Mouse (Mus musculus) right cerebral cortex, adult 18-20 months (tissue): ENCODE measurements around the gene Hist1h2ae.

Experiments used
- DNase-seq: peaks from one replicate; pipeline ENCODE4 v3.0.0; 2022; ENCODE audit warnings: mixed read lengths

The Hist1h2ae gene

DNA sequence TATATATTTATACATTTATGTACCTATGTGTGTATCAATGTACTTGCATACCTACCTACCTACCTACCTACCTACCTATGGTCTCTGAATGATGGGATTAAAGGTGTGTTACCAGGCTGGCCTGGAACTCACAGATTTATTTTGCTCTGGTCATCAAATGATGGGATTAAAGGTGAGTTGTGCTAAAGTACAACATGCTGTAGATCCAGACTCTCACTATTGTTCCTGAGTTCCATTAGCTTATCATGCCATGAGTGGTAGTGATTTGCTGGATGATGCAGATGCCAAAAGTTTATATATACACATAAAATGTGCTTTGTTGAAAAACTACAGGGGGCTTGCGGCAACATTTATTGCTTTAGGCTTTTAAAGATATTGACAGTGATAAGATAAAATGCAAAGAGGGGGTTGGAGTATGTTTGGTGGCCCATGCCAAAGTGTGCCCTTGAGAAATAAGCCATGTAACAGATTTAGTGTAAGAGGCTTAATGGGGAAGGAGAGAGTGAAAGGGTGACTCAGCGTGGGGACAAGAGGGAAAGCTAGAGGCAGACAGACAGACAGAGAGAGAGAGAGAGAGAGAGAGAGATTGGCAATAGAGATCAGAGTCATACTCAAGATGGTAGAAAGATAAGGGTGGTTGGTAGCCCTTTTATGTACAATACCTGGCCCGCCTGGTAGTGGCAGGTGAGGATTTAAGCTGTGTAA lies 33.9 kb downstream of the Hist1h2ae start:
- DNase-seq = no peak

DNA sequence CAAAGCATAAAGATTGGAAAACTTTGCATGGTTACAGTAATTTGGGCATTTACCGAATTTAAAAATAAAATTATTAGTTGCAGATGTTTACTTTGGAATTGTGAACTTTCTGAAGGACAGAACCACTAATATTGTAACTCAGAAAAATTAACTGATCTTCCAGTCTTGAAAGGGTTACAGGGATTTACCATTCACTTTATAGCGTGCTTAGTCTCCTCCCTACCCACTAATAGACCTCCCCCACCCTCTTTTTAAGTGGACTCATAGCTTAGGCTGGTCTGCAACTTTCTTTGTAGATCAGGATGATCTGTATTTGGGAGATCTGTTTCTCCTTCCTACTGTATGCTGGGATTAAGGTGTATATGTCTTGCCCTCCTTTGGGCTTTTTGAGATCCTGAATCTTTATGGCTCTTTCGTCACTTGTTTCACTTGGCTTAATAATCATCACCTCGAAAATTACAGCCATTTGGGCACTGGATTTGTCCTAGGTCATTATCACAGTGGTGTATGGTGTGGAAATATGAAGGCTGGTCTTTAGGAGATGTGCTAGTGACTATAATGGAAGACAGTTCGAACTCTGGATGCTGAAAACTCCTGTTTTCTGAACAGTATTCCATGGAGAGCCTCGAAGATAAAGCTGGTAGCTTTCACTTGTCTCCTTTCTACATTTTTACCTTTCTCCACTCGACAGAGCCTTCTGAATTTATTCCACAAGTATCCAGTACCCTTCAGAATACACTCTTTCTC lies 34.8 kb downstream of the Hist1h2ae start:
- no peak for DNase-seq

DNA sequence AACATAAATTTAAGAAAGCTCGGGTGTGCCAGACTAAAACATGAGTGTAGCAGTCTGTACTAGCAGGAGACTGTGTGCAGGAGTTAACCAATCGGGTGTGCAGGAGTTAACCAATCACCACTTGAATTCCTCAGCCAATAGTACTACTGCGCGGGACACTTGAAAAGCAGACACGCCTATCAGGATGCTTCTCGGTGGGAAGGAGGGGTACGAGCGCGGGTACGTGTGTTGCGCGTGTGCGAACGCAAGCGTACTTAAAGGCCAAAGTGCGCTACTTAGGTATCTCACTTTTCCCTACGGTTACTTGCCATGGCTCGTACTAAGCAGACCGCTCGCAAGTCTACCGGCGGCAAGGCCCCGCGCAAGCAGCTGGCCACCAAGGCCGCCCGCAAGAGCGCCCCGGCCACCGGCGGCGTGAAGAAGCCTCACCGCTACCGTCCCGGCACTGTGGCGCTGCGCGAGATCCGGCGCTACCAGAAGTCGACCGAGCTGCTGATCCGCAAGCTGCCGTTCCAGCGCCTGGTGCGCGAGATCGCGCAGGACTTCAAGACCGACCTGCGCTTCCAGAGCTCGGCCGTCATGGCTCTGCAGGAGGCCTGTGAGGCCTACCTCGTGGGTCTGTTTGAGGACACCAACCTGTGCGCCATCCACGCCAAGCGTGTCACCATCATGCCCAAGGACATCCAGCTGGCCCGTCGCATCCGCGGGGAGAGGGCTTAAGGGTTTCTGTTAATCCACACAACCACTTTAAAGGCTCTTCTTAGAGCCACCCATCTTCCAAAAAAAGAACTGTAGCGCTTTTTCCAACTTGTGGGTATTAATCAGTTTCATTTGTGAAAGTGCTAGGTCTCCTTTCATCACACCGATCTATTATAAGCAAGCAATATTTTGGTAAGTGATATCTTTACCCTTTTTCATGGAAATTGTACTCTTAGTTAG lies 35.6 kb downstream of the Hist1h2ae start, which contains the start of gene Hist1h3g:
Gene Hist1h3g, plus strand, starts transcription at position 286 of the 939 bp plus-strand sequence.
- DNase-seq = peak; percentile 93

DNA sequence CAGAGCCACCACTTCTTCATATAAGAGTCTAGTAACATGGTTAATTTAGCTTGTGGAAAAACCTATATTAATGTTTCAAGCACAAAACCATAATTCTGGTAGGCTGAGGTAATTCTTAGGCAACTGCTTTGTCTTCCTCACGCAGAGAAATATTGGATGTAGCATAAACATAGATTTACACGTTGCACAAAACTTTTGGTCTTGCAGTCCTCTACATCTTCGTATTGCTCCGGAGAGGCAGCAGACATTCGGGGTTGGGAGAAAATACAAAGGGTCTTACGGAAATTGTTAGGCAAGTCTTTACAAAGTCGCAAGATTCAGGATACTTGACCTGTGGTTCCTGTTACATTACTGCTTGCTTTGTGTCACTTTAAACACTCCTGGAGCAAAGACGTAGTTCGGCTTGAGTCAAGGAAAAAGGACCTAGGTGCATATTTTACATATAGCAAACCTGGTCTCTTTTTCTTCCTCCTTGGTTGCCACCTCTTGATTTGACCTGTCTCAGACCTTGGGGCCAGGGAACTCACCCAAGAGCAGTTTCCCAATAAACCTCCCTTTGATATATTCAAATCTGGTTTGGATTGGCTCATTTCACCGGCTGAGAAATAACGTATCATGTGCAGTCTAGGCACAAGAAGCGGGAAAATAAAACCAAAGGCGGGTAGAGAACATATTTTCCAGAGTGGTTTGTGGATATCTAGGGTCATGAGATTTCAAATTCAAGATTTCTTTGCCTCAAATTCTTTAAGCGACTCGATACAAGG lies 36.5 kb downstream of the Hist1h2ae start:
- DNase-seq = peak; percentile 37

DNA sequence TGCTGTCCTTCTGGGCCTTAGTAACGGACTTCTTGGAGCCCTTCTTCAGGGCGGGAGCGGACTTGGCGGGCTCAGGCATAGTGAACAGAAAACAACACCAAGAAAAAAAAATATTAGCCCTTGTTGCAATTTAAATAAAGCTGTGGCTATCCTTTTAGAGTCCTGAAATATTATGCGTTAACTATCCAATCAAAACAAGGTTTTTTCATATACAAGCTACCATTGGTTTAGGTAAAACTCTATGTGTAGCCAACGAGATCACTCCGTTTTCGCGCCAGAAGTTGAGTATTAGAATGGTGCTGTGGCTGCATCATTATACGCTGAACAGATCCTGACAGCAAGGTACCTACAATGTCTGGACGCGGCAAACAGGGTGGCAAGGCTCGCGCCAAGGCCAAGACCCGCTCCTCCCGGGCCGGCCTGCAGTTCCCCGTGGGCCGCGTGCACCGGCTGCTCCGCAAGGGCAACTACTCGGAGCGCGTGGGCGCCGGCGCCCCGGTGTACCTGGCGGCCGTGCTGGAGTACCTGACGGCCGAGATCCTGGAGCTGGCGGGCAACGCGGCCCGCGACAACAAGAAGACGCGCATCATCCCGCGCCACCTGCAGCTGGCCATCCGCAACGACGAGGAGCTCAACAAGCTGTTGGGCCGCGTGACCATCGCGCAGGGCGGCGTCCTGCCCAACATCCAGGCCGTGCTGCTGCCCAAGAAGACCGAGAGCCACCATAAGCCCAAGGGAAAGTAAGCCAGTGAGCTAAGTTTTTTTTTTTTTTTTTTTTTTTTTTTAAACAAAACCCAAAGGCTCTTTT lies 37.3 kb downstream of the Hist1h2ae start, which contains the start of gene Hist1h2af:
Gene Hist1h2af, plus strand, starts transcription at position 347 of the 808 bp plus-strand sequence.
- peak; percentile 80 for DNase-seq

DNA sequence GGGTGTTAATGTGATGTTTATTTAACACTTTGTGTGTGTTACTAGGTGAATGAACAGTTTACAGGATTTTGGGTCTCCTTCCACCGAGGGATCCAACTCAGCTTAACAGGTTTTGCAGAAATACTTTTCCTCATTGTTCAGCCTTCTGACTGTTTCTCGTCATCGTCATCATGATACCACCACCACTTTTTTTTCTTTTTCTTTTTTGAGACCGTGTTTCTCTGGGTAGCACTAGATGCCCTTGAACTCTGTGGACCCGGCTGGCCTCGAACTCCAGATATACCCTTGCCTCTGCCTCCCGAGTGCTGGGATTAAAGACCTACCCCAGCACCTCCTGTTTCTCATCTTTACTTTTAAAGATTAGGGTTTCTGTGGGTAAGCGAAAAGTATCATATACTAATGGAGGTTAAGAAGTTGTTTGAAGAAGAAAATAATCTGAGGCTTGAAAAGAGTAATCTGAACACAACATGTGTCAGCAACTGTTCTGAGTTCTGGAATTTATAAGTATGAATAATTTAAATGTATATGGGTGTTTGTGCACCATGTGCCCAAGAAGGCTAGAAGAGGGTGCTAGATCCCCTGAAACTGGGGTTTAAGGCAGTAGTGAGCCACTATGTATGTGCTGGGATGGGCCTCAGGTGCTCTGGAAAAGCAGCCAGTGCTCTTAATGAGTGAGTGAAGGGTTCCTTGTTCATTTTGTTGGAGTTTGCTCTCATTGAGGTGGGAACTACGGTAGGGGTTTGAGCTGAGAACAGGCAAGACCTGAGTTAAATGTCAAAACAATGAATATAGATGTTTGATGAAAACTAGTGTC lies 38.6 kb downstream of the Hist1h2ae start:
- no peak for DNase-seq

DNA sequence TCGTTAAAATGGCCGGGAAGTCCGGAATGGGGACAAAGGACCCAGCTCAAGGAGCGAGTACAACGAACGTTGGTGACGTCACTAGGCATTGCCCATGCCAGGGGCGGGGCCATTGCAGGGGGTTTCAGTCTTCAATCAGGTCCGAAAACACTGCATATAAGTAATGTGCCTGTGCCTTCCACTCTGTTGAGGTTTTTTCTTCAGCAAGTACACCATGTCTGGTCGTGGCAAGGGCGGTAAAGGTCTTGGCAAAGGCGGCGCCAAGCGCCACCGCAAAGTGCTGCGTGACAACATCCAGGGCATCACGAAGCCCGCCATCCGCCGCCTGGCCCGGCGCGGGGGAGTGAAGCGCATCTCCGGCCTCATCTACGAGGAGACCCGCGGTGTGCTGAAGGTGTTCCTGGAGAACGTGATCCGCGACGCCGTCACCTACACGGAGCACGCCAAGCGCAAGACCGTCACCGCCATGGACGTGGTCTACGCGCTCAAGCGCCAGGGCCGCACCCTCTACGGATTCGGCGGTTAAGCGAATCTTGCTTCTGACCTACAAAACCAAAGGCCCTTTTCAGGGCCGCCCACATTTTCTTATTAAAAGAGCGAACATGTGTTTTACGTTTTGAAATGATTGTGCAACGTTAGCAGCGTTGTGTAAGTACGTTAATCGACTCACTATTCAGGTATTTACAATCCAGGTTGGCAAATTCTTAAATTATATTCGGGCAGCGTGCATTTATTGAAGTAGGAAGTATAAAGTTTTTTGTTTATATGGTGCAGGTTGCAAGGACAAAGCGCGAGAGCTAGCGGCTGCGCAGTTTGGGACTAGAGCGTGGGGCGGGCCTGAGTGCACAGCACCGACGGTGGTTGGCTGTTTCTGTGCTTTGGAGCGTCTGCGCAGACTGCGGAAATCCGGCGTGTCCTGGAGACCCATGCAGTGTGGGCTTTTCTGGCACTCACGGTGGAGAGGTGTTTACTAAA lies 39.8 kb downstream of the Hist1h2ae start, which contains the start of gene Hist1h4h:
Gene Hist1h4h, plus strand, starts transcription at position 150 of the 975 bp plus-strand sequence.
- DNase-seq = peak; percentile 97

DNA sequence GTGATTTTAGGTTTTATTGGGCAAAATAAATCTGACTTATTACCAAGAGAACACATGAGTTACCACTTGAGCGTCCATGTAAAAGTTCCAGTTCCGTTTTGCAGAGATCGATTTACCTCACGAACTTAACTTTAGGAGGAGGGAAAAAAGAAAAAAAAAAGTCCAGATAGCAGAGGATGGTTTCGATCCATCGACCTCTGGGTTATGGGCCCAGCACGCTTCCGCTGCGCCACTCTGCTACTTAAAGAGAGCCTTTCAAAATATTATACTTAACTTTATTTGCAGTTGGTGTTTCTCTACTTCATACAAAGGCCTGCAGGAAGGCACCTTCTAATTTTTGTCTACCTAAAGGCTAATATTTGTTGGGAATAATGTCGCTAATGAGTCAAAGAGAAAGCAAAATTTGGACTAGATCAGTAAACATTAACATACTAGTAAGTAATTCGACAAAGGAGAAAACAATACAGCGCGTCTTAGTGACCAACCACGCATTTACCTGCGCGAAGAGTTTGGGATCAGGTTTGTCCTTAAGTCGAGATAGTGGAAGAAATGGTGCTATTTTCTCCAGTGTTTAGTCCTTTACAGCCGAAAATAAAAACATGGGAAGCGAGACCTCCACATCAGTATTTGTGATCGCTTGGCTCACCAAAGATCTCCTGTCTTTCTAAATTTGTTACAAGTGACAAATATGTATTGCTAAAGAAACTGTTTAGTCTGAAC lies 40.7 kb downstream of the Hist1h2ae start:
- DNase-seq = peak; percentile 53

DNA sequence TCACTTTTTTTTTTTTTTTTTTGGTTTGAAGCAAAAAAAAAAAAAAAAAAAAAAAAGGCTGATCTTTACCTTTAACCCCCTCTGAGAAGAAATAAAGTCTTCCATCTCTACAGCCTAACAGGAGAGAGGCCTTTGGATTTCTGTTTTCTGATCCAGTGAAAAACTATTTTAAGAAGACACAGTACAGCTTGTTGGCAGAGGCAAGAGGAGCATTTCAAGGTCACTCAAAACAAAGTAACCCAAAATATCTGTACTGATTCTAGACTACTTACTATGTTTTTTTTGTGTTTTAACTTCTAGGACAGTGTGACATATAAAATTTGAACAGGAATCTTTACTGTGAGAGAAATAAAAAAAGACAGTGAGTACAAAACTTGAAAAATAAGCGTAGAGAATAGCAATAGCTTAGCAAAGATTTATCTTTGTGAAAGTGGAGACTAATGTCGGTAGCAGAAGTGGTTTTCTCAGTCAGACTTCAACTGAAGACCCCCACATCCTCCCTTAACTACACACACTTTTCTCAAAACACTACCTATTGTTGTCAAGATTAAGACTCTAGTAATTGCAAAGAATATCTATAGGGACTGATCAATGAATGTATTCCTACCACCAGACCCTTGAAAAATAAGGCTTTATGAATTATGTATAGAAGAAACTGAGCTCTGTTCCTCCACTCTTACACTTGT lies 41.4 kb downstream of the Hist1h2ae start:
- no peak for DNase-seq

DNA sequence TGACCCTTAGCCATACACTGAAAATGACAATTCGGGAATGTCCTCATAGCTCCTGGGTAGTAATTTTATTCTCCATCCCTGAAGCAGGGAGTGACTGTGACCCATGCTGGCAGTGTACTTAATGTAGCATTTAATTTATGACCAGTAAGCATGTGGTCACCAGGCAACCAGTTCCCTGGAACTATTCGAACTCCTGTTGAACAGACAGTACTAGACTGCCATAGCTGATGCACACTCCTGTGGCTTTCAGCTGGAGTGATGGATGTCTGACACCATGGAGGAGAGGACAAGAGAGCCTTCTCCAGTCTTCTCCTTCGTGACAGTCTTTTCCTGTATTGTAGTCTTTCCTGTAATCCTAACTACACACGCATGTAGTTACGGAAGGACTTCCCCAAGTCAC lies 42.0 kb downstream of the Hist1h2ae start:
- no peak for DNase-seq

DNA sequence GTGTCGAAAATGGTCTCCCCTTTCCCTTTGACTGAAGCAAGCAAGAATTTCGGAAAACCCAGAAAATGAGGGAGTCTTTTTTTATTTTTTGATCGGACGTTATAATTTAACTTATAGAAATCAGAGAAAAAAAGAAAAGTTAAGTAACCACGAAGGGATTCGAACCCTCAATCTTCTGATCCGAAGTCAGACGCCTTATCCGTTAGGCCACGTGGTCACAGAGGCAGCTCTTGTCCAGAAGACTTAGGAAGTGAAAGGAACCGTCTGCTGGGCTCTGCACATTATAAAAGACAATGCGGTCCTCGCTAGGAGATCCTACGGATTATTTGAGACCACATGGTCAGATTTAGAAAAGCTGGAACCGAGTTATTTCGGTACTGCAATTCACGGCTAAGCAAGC lies 44.7 kb downstream of the Hist1h2ae start:
- DNase-seq = peak; percentile 88

DNA sequence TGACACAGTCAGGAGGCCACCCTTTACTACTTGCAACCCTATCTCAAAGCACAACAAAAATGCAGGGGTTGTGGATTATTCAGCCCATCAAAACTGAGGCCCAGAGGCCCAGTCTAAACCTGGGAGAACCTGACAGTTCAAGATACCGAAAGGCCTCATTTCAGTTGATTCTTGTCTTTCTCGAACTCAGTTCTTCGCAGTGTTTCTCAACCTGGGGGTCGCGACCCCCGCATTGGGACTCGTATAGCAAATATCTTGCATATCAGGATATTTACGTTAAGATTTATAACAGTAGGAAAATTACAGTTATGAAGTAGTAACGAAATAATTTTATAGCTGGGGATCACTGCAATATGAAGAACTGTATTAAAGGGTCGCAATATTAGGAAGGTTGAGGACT lies 45.1 kb downstream of the Hist1h2ae start:
- DNase-seq = no peak

DNA sequence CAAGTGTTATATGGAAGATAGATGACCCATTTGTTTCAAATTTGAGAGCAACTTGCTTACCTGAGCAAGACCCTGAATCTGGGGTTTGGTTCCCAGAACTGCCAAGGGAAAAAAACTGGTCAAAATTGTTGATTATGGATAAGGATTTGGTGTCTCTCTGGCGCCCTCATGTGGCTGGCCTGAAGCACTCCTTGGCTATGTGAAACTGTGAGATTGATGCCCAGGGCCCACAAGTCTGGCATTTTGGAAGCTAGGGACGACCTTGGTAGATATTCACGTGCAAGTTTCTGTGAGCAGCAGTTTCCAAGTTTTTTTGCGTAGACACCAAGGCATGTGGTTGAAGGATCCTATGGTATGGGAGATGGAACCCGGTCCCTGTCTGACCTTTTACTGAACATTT lies 46.4 kb downstream of the Hist1h2ae start:
- DNase-seq = peak; percentile 60

DNA sequence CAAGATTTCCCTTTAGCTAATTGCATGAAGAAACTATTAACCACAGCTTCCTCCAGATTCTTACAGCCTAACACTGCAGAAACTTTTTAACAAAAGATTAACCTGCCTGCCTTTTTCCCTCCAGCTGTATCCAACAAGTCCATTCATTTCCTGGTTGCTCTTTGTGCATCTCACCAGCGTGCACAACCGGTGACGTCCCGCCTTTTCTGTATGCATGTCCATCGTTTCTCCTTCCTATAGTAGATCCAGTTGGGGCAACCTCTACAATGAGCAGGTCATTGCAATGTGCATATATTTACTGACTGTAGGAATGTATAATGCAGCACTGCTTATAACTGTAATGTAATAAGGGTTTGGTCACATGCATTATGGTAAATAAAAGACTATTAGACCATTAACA lies 47.0 kb downstream of the Hist1h2ae start:
- no peak for DNase-seq

DNA sequence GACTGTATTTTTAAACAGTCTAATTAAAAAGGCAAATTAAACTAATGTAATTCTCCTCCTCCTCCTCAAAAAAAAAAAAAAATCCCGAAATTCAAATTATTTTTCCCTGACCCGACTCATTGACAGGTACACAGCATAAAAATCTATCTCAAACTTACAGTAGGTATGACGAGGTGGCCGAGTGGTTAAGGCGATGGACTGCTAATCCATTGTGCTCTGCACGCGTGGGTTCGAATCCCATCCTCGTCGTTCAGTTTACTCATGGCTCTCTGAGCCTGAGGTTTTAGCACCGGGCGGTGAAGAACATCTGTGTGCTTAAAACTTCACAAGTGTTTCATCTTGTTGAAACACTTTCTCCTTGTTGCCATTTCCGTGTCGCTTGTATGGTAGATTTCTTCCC lies 49.3 kb downstream of the Hist1h2ae start:
- DNase-seq = peak; percentile 84
